Mouse (Mus musculus): ENCODE results near the gene Tnfrsf23. TPM values are rescaled to one million over a fixed set of nuclear protein-coding genes. Genes with fewer than 3 reads are reported as not detected.
A peak's percentile ranks its signal among the peaks of the same experiment; 100 is the strongest.

Gene Tnfrsf23
- polyA plus RNA-seq, 1 experiment from 2014 or later: 0.55 TPM

GRCm38 (mm10) chr7:143712023-143712422, 26.4 kb upstream of the Tnfrsf23 start:
- Histone ChIP-seq H3K4me3 (ENCODE audit: low read depth, low read length) (no peak overlapping the region), H3K4me2 (ENCODE audit: low read depth, low read length) (no peak overlapping the region), H3K27ac (ENCODE audit: low read length) (no peak overlapping the region), H3K9me3 (replicated peaks; ENCODE audit: control insufficient read depth, low read length) (no peaks in the 10 kb centered on the region), H3K9ac (ENCODE audit: low read depth, low read length) (no peak overlapping the region), H3K27me3 (ENCODE audit: control insufficient read depth, insufficient read depth, low read depth, low read length) (no peaks in the 10 kb centered on the region), H3K36me3 (ENCODE audit: control insufficient read depth, insufficient read depth) (no peaks in the 10 kb centered on the region), H3K4me1 (ENCODE audit: control insufficient read depth, low read depth, low read length) (no peaks in the 10 kb centered on the region)
- no peak for ATAC-seq (ENCODE audit: low read depth)
- 63% methylated on average over 4 of the region's 4 CpGs for WGBS (ENCODE audit: insufficient replicate concordance)

GRCm38 (mm10) chr7:143711381-143711780, 25.7 kb upstream of the Tnfrsf23 start:
- no peaks in the 10 kb centered on the region for H3K36me3 ChIP-seq (ENCODE audit: control insufficient read depth, insufficient read depth)
- no peaks in the 10 kb centered on the region for H3K9me3 ChIP-seq (replicated peaks; ENCODE audit: control insufficient read depth, low read length)
- WGBS (ENCODE audit: insufficient replicate concordance): 59% methylated on average over 7 of the region's 7 CpGs
- H3K27ac ChIP-seq (ENCODE audit: low read length): no peak overlapping the region
- ATAC-seq (ENCODE audit: low read depth): no peak
- H3K4me2 ChIP-seq (ENCODE audit: low read depth, low read length): no peak overlapping the region
- H3K4me3 ChIP-seq (ENCODE audit: low read depth, low read length): no peak overlapping the region
- H3K27me3 ChIP-seq (ENCODE audit: control insufficient read depth, insufficient read depth, low read depth, low read length): no peaks in the 10 kb centered on the region
- H3K4me1 ChIP-seq (ENCODE audit: control insufficient read depth, low read depth, low read length): no peaks in the 10 kb centered on the region
- no peak overlapping the region for H3K9ac ChIP-seq (ENCODE audit: low read depth, low read length)

GRCm38 (mm10) chr7:143709395-143709794, 23.7 kb upstream of the Tnfrsf23 start:
- no peak overlapping the region for H3K4me2 ChIP-seq (ENCODE audit: low read depth, low read length)
- no peaks in the 10 kb centered on the region for H3K27me3 ChIP-seq (ENCODE audit: control insufficient read depth, insufficient read depth, low read depth, low read length)
- no peak overlapping the region for H3K27ac ChIP-seq (ENCODE audit: low read length)
- no peak for ATAC-seq (ENCODE audit: low read depth)
- no peaks in the 10 kb centered on the region for H3K36me3 ChIP-seq (ENCODE audit: control insufficient read depth, insufficient read depth)
- H3K9ac ChIP-seq (ENCODE audit: low read depth, low read length): no peak overlapping the region
- H3K4me3 ChIP-seq (ENCODE audit: low read depth, low read length): no peak overlapping the region
- no peaks in the 10 kb centered on the region for H3K9me3 ChIP-seq (replicated peaks; ENCODE audit: control insufficient read depth, low read length)
- 71% methylated on average over 7 of the region's 7 CpGs for WGBS (ENCODE audit: insufficient replicate concordance)
- no peaks in the 10 kb centered on the region for H3K4me1 ChIP-seq (ENCODE audit: control insufficient read depth, low read depth, low read length)

- no peak overlapping the region for H3K4me3 ChIP-seq (ENCODE audit: low read depth, low read length)
- H3K9ac ChIP-seq (ENCODE audit: low read depth, low read length): no peak overlapping the region
- no peaks in the 10 kb centered on the region for H3K36me3 ChIP-seq (ENCODE audit: control insufficient read depth, insufficient read depth)
- H3K9me3 ChIP-seq (replicated peaks; ENCODE audit: control insufficient read depth, low read length): no peaks in the 10 kb centered on the region
- no peak overlapping the region for H3K4me2 ChIP-seq (ENCODE audit: low read depth, low read length)
- H3K27ac ChIP-seq (ENCODE audit: low read length): no peak overlapping the region
- WGBS (ENCODE audit: insufficient replicate concordance): 33% methylated on average over 7 of the region's 7 CpGs
- 0 out of 2 replicates have a peak, but pooled peaks have one; percentile 47 for ATAC-seq (ENCODE audit: low read depth)
- H3K27me3 ChIP-seq (ENCODE audit: control insufficient read depth, insufficient read depth, low read depth, low read length): no peaks in the 10 kb centered on the region
- H3K4me1 ChIP-seq (ENCODE audit: control insufficient read depth, low read depth, low read length): no peaks in the 10 kb centered on the region
These were observed 21.2 kb upstream of the Tnfrsf23 start for GRCm38 (mm10) chr7:143706697-143707438.

- no peaks in the 10 kb centered on the region for H3K27me3 ChIP-seq (ENCODE audit: control insufficient read depth, insufficient read depth, low read depth, low read length)
- no peak for ATAC-seq (ENCODE audit: low read depth)
- no peak overlapping the region for H3K9ac ChIP-seq (ENCODE audit: low read depth, low read length)
- no peak overlapping the region for H3K27ac ChIP-seq (ENCODE audit: low read length)
- no peak overlapping the region for H3K4me2 ChIP-seq (ENCODE audit: low read depth, low read length)
- no peaks in the 10 kb centered on the region for H3K4me1 ChIP-seq (ENCODE audit: control insufficient read depth, low read depth, low read length)
- 40% methylated on average over 2 of the region's 2 CpGs for WGBS (ENCODE audit: insufficient replicate concordance)
- no peaks in the 10 kb centered on the region for H3K36me3 ChIP-seq (ENCODE audit: control insufficient read depth, insufficient read depth)
- H3K4me3 ChIP-seq (ENCODE audit: low read depth, low read length): no peak overlapping the region
- no peaks in the 10 kb centered on the region for H3K9me3 ChIP-seq (replicated peaks; ENCODE audit: control insufficient read depth, low read length)
These were observed 10.5 kb upstream of the Tnfrsf23 start for GRCm38 (mm10) chr7:143696140-143696539.

- no peaks in the 10 kb centered on the region for H3K27me3 ChIP-seq (ENCODE audit: control insufficient read depth, insufficient read depth, low read depth, low read length)
- no peaks in the 10 kb centered on the region for H3K4me1 ChIP-seq (ENCODE audit: control insufficient read depth, low read depth, low read length)
- H3K9me3 ChIP-seq (replicated peaks; ENCODE audit: control insufficient read depth, low read length): no peaks in the 10 kb centered on the region
- H3K4me2 ChIP-seq (ENCODE audit: low read depth, low read length): no peak overlapping the region
- ATAC-seq (ENCODE audit: low read depth): no peak
- WGBS (ENCODE audit: insufficient replicate concordance): 80% methylated on average over 7 of the region's 7 CpGs
- no peak overlapping the region for H3K9ac ChIP-seq (ENCODE audit: low read depth, low read length)
- no peaks in the 10 kb centered on the region for H3K36me3 ChIP-seq (ENCODE audit: control insufficient read depth, insufficient read depth)
- no peak overlapping the region for H3K27ac ChIP-seq (ENCODE audit: low read length)
- H3K4me3 ChIP-seq (ENCODE audit: low read depth, low read length): no peak overlapping the region
These were observed 8.9 kb upstream of the Tnfrsf23 start for GRCm38 (mm10) chr7:143694550-143694949.

GRCm38 (mm10) chr7:143692746-143693510, 7.3 kb upstream of the Tnfrsf23 start:
- no peaks in the 10 kb centered on the region for H3K27me3 ChIP-seq (ENCODE audit: control insufficient read depth, insufficient read depth, low read depth, low read length)
- H3K4me2 ChIP-seq (ENCODE audit: low read depth, low read length): no peak overlapping the region
- H3K36me3 ChIP-seq (ENCODE audit: control insufficient read depth, insufficient read depth): no peaks in the 10 kb centered on the region
- WGBS (ENCODE audit: insufficient replicate concordance): 72% methylated on average over 12 of the region's 12 CpGs
- no peak overlapping the region for H3K9ac ChIP-seq (ENCODE audit: low read depth, low read length)
- H3K27ac ChIP-seq (ENCODE audit: low read length): no peak overlapping the region
- H3K4me1 ChIP-seq (ENCODE audit: control insufficient read depth, low read depth, low read length): no peaks in the 10 kb centered on the region
- ATAC-seq (ENCODE audit: low read depth): no peak
- no peaks in the 10 kb centered on the region for H3K9me3 ChIP-seq (replicated peaks; ENCODE audit: control insufficient read depth, low read length)
- no peak overlapping the region for H3K4me3 ChIP-seq (ENCODE audit: low read depth, low read length)

GRCm38 (mm10) chr7:143691909-143692308, 6.2 kb upstream of the Tnfrsf23 start:
- no peaks in the 10 kb centered on the region for H3K9me3 ChIP-seq (replicated peaks; ENCODE audit: control insufficient read depth, low read length)
- H3K27ac ChIP-seq (ENCODE audit: low read length): no peak overlapping the region
- H3K9ac ChIP-seq (ENCODE audit: low read depth, low read length): no peak overlapping the region
- H3K4me1 ChIP-seq (ENCODE audit: control insufficient read depth, low read depth, low read length): no peaks in the 10 kb centered on the region
- WGBS (ENCODE audit: insufficient replicate concordance): 90% methylated on average over 4 of the region's 4 CpGs
- no peaks in the 10 kb centered on the region for H3K27me3 ChIP-seq (ENCODE audit: control insufficient read depth, insufficient read depth, low read depth, low read length)
- H3K36me3 ChIP-seq (ENCODE audit: control insufficient read depth, insufficient read depth): no peaks in the 10 kb centered on the region
- no peak overlapping the region for H3K4me2 ChIP-seq (ENCODE audit: low read depth, low read length)
- ATAC-seq (ENCODE audit: low read depth): no peak
- H3K4me3 ChIP-seq (ENCODE audit: low read depth, low read length): no peak overlapping the region

GRCm38 (mm10) chr7:143691181-143691580, 5.5 kb upstream of the Tnfrsf23 start:
- Histone ChIP-seq H3K27ac (ENCODE audit: low read length) (no peak overlapping the region), H3K36me3 (ENCODE audit: control insufficient read depth, insufficient read depth) (no peaks in the 10 kb centered on the region), H3K9ac (ENCODE audit: low read depth, low read length) (no peak overlapping the region), H3K4me3 (ENCODE audit: low read depth, low read length) (no peak overlapping the region), H3K4me1 (ENCODE audit: control insufficient read depth, low read depth, low read length) (no peaks in the 10 kb centered on the region), H3K4me2 (ENCODE audit: low read depth, low read length) (no peak overlapping the region), H3K27me3 (ENCODE audit: control insufficient read depth, insufficient read depth, low read depth, low read length) (no peaks in the 10 kb centered on the region), H3K9me3 (replicated peaks; ENCODE audit: control insufficient read depth, low read length) (no peaks in the 10 kb centered on the region)
- no peak for ATAC-seq (ENCODE audit: low read depth)
- WGBS (ENCODE audit: insufficient replicate concordance): 75% methylated on average over 5 of the region's 5 CpGs
